Comparison of ENCODE assay signal across 7 mouse cellular contexts in genomic region chr7:142334246-142334645, GRCm38 (mm10). TPM values are rescaled to one million over a fixed set of nuclear protein-coding genes. Genes with fewer than 3 reads are reported as not detected.
DNase-seq lines count a peak whose midpoint lies in the region; ATAC-seq and TF ChIP-seq lines count a peak whose summit lies in the region.

No protein-coding gene starts in this region.

- H3K4me3 ChIP-seq in intestine, embryonic 16.5 days (ENCODE audit: low read length) = no peak overlapping the region
- H3K4me3 ChIP-seq in midbrain, embryonic 12.5 days = no peak overlapping the region
- H3K4me3 ChIP-seq in small intestine, adult 2 months (ENCODE audit: low read depth, low read length) = no peak overlapping the region

- H3K27me3 ChIP-seq in intestine, embryonic 16.5 days (replicated peaks; ENCODE audit: control insufficient read depth, insufficient read depth, low read length) = no peaks in the 10 kb centered on the region
- peaks cover 7% of the 10 kb centered on the region for H3K27me3 ChIP-seq in midbrain, embryonic 12.5 days
- no peaks in the 10 kb centered on the region for H3K27me3 ChIP-seq in small intestine, adult 2 months (ENCODE audit: control insufficient read depth, insufficient read depth, low read length)

- intact Hi-C loops in gastrocnemius, postnatal 14 days (cut with DNase I; ENCODE audit: low total_unique reads) = loop anchor here (10.0 kb wide), 1 partner anchor 341 kb away; no protein-coding TSS in a partner anchor
- intact Hi-C loops in left cerebral cortex, postnatal 36 days (cut with DNase I) = loop anchor here (1.0 to 5.0 kb wide), 4 partner anchors 101 to 338 kb away; partner anchors contain the start of gene Tnnt3

- 3% methylated on average over 3 of the region's 3 CpGs for WGBS in intestine, embryonic 16.5 days
- WGBS in midbrain, embryonic 12.5 days = 7% methylated on average over 3 of the region's 3 CpGs
- WGBS in small intestine, adult 2 months = 0% methylated on average over 3 of the region's 3 CpGs

- no peaks in the 10 kb centered on the region for H3K9me3 ChIP-seq in intestine, embryonic 16.5 days (ENCODE audit: control insufficient read depth, low read length)
- H3K9me3 ChIP-seq in midbrain, embryonic 12.5 days = no peaks in the 10 kb centered on the region

- H3K36me3 ChIP-seq in intestine, embryonic 16.5 days (ENCODE audit: control insufficient read depth, insufficient read depth, low read length) = no peaks in the 10 kb centered on the region
- H3K36me3 ChIP-seq in midbrain, embryonic 12.5 days = no peaks in the 10 kb centered on the region
- H3K36me3 ChIP-seq in small intestine, adult 2 months (ENCODE audit: control insufficient read depth, insufficient read depth, low read length) = no peaks in the 10 kb centered on the region

- H3K27ac ChIP-seq in intestine, embryonic 16.5 days (ENCODE audit: low read length) = no peak overlapping the region
- no peak overlapping the region for H3K27ac ChIP-seq in midbrain, embryonic 12.5 days (replicated peaks)
- no peak overlapping the region for H3K27ac ChIP-seq in small intestine, adult 2 months (ENCODE audit: insufficient read depth, low read depth, low read length)

- TF ChIP-seq CTCF in small intestine, adult 2 months (IDR thresholded peaks at IDR 0.05; ENCODE audit: extremely low read depth, insufficient read length, insufficient replicate concordance, low read depth, low read length) = peak; percentile 90

- no peak overlapping the region for H3K4me2 ChIP-seq in intestine, embryonic 16.5 days (ENCODE audit: low read depth, low read length)
- no peak overlapping the region for H3K4me2 ChIP-seq in midbrain, embryonic 12.5 days (replicated peaks)

- H3K9ac ChIP-seq in intestine, embryonic 16.5 days (ENCODE audit: low read depth, low read length) = no peak overlapping the region
- no peak overlapping the region; the same call in 1 of the 2 replicates for H3K9ac ChIP-seq in midbrain, embryonic 12.5 days (replicated peaks)

- H3K4me1 ChIP-seq in intestine, embryonic 16.5 days (ENCODE audit: control insufficient read depth, insufficient read depth, low read length) = peaks cover 28% of the 10 kb centered on the region
- H3K4me1 ChIP-seq in midbrain, embryonic 12.5 days = no peaks in the 10 kb centered on the region
- H3K4me1 ChIP-seq in small intestine, adult 2 months (ENCODE audit: control insufficient read depth, insufficient read depth, insufficient read length, low read length) = no peaks in the 10 kb centered on the region

- peak; percentile 73 for ATAC-seq in intestine, embryonic 16.5 days
- peak; percentile 73 for ATAC-seq in midbrain, embryonic 12.5 days (ENCODE audit: low FRiP score, low read depth)

- DNase-seq in adipocyte (ENCODE audit: low spot score) = peak; percentile 82
- peak; percentile 96 for DNase-seq in embryo, embryonic 10 days (ENCODE audit: low spot score)
- DNase-seq in gastrocnemius, postnatal 14 days = peak; percentile 88
- DNase-seq in left cerebral cortex, postnatal 36 days (ENCODE audit: low spot score in 2 of 2) = peak; percentile 72 to 81

- TF ChIP-seq POLR2A in small intestine, adult 2 months (IDR thresholded peaks at IDR 0.05; ENCODE audit: low read depth, low read length) = no peak

RNA-seq across cellular contexts. Expression of gene Krtap5-4, which starts 30.9 kb away (rescaled TPM):
- not detected for total RNA-seq in gastrocnemius, postnatal 14 days (2021)
- not detected in 2 replicates for polyA plus RNA-seq in intestine, embryonic 16.5 days (2015; fragmentation: Nextera tagmentation; extraction: Ambion mirVana)
- total RNA-seq in left cerebral cortex, postnatal 36 days (2021) = not detected
- polyA plus RNA-seq in midbrain, embryonic 12.5 days (2016; fragmentation: Nextera tagmentation; extraction: Ambion mirVana) = not detected in 2 replicates
- polyA plus RNA-seq in small intestine, adult 2 months (2012; rRNA removed) = not detected in 2 replicates

RNA-seq across cellular contexts. Expression of gene Krtap5-1, which starts 37.3 kb away (rescaled TPM):
- total RNA-seq in gastrocnemius, postnatal 14 days (2021) = not detected
- not detected in 2 replicates for polyA plus RNA-seq in intestine, embryonic 16.5 days (2015; fragmentation: Nextera tagmentation; extraction: Ambion mirVana)
- not detected for total RNA-seq in left cerebral cortex, postnatal 36 days (2021)
- not detected in 2 replicates for polyA plus RNA-seq in midbrain, embryonic 12.5 days (2016; fragmentation: Nextera tagmentation; extraction: Ambion mirVana)
- polyA plus RNA-seq in small intestine, adult 2 months (2012; rRNA removed) = not detected in 2 replicates

RNA-seq across cellular contexts. Expression of gene Ifitm10, which starts 39.3 kb away (rescaled TPM):
- 1 to 10 TPM; 6.7 to 8.4 TPM for total RNA-seq in gastrocnemius, postnatal 14 days (2021)
- polyA plus RNA-seq in intestine, embryonic 16.5 days (2015; fragmentation: Nextera tagmentation; extraction: Ambion mirVana) = 1.8 and 2.4 TPM in 2 replicates
- 10 to 100 TPM; 30.8 to 33.4 TPM for total RNA-seq in left cerebral cortex, postnatal 36 days (2021)
- polyA plus RNA-seq in midbrain, embryonic 12.5 days (2016; fragmentation: Nextera tagmentation; extraction: Ambion mirVana) = 0.43 and 0.63 TPM in 2 replicates
- 1.5 and 3.2 TPM in 2 replicates for polyA plus RNA-seq in small intestine, adult 2 months (2012; rRNA removed)

RNA-seq across cellular contexts. Expression of gene Gm49369, which starts 48.2 kb away (rescaled TPM):
- total RNA-seq in gastrocnemius, postnatal 14 days (2021) = 1 to 10 TPM; 1.0 to 4.1 TPM
- polyA plus RNA-seq in intestine, embryonic 16.5 days (2015; fragmentation: Nextera tagmentation; extraction: Ambion mirVana) = 0.43 and 2.3 TPM in 2 replicates
- total RNA-seq in left cerebral cortex, postnatal 36 days (2021) = 1 to 10 TPM in 1 of 2 experiments, not detected in 1; 4.6 TPM
- 0.56 TPM in 1 of 2 replicates, not detected in the other for polyA plus RNA-seq in midbrain, embryonic 12.5 days (2016; fragmentation: Nextera tagmentation; extraction: Ambion mirVana)
- polyA plus RNA-seq in small intestine, adult 2 months (2012; rRNA removed) = 0.42 TPM in 1 of 2 replicates, not detected in the other

RNA-seq across cellular contexts. Expression of gene Ctsd, which starts 53.6 kb away (rescaled TPM):
- total RNA-seq in gastrocnemius, postnatal 14 days (2021) = 100 to 1,000 TPM; 268 to 284 TPM
- polyA plus RNA-seq in intestine, embryonic 16.5 days (2015; fragmentation: Nextera tagmentation; extraction: Ambion mirVana) = 395 and 444 TPM in 2 replicates
- total RNA-seq in left cerebral cortex, postnatal 36 days (2021) = 100 to 1,000 TPM; 297 to 348 TPM
- 163 and 183 TPM in 2 replicates for polyA plus RNA-seq in midbrain, embryonic 12.5 days (2016; fragmentation: Nextera tagmentation; extraction: Ambion mirVana)
- polyA plus RNA-seq in small intestine, adult 2 months (2012; rRNA removed) = 174 and 253 TPM in 2 replicates
